Mouse (Mus musculus) ES-Bruce4 (cell line): ENCODE measurements at regions not wholly inside any gene's neighbourhood (a gene's known extent, or its start where the extent isn't known, plus 50 kb on each side); places are given as distances from the start of the nearest gene placed in this dataset.

Source experiments
- CTCF ChIP-seq: IDR thresholded peaks from one replicate; pipeline ENCODE4 v1.8.1; 2011; ENCODE audit warnings: low read depth, low read length
- POLR2A ChIP-seq: IDR thresholded peaks from one replicate; pipeline ENCODE4 v1.8.1; 2011; ENCODE audit warnings: low read length; ENCODE audit not compliant: insufficient read depth

- TF ChIP-seq POLR2A = no peak
- no peak for TF ChIP-seq CTCF
These were observed 365.5 kb upstream of the Mki67 start for GRCm38 (mm10) chr7:136081534-136082252.
